Mouse (Mus musculus) heart, adult 2 months (tissue): Measurements from ENCODE around the gene Ghr. TPM values are rescaled to one million over a fixed set of nuclear protein-coding genes. Genes with fewer than 3 reads are reported as not detected.

Experiments used
- DNase-seq, 2 experiments: peaks; one replicate each; pipeline ENCODE4 v3.0.0; 2021
- H3K27ac ChIP-seq: fragments of 200-600 bp; 2 replicates; pipeline ENCODE4 v1.8.1; 2022
- H3K27me3 ChIP-seq: fragments of 200-500 bp; 2 replicates; pipeline ENCODE4 v1.6.1; 2012; ENCODE audit warnings: mild to moderate bottlenecking, low read length, inconsistent platforms, mixed read lengths; ENCODE audit not compliant: control insufficient read depth, insufficient read depth
- H3K36me3 ChIP-seq: fragments of 200-500 bp; 2 replicates; pipeline ENCODE4 v1.6.1; 2012; ENCODE audit warnings: low read length, inconsistent platforms; ENCODE audit not compliant: control insufficient read depth, insufficient read depth
- H3K4me1 ChIP-seq: fragments of 200-500 bp; 2 replicates; pipeline ENCODE4 v1.6.1; 2011; ENCODE audit warnings: low read length; ENCODE audit not compliant: control insufficient read depth, insufficient read depth
- H3K4me3 ChIP-seq: fragments of 200-600 bp; 2 replicates; pipeline ENCODE4 v1.8.1; 2022
- H3K79me2 ChIP-seq: fragments of 200-500 bp; replicated peaks from 2 replicates; pipeline ENCODE4 v1.6.1; 2012; ENCODE audit warnings: mild to moderate bottlenecking, inconsistent platforms, low read length, moderate library complexity, mixed read lengths; ENCODE audit not compliant: control insufficient read depth, insufficient read depth
- H3K9ac ChIP-seq: fragments of 200-500 bp; 2 replicates; pipeline ENCODE4 v1.6.1; 2012; ENCODE audit warnings: low read depth, mild to moderate bottlenecking, control low read depth, inconsistent platforms, low read length, mixed read lengths
- CTCF ChIP-seq: fragments of 200-600 bp; IDR thresholded peaks from 2 replicates; pipeline ENCODE4 v1.8.1; 2022; ENCODE audit warnings: antibody characterized with exemption, mild to moderate bottlenecking, moderate library complexity
- EP300 ChIP-seq: fragments of 200-500 bp; IDR thresholded peaks from 2 replicates; pipeline ENCODE4 v1.6.1; 2011; ENCODE audit warnings: low read depth, low read length, control low read depth; ENCODE audit not compliant: insufficient read depth
- POLR2A ChIP-seq: fragments of 200-500 bp; IDR thresholded peaks from 2 replicates; pipeline ENCODE4 v1.6.1; 2011; ENCODE audit warnings: mild to moderate bottlenecking, low read depth, low read length, control low read depth; ENCODE audit not compliant: insufficient read depth
- WGBS: fragments of 180-500 bp; shearing (Covaris S2); methylation state at CpG from one replicate; pipeline ENCODE4 v1.1.7; 2018; 5-methylcytosine and 5-hydroxymethylcytosine counted together
- intact Hi-C: fragments of 180-260 bp; cut with DNase I; formaldehyde crosslinking; loops from one replicate; pipeline ENCODE4 v1.15.1; 2025
- polyA plus RNA-seq: library from polyadenylated mRNA; depleted of rRNA; stranded (reverse); fragments of >200 nt; gene quantifications from 2 replicates; pipeline ENCODE4 v1.2.3, GENCODE M21; 2012
- total RNA-seq, 2 experiments: library from RNA; stranded (reverse); gene quantifications; 2 replicates each; pipeline ENCODE4 v1.2.3; 2021

Ghr gene
- total and polyA plus RNA-seq, 3 experiments: 46.1 to 161 (median 160) TPM

DNA sequence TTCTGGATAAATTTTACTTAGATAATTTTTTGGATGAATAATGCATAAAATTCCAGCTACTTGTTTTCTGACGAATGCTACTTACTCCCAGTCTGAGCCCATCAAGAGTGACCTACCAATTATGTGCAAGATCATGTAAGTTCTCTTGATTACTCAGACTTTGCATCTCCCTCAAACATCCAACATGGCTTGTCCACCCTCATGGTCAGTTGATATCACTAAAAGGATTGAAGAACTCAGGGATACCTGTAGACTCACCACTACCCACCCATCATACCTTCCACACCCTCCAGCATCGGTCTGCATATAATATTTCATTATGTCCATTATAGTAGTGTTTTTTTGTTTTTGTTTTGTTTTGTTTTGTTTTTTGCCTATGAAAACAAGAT lies 18.8 kb upstream of the Ghr start:
- Histone ChIP-seq H3K79me2 (no peaks in the 10 kb centered on the region), H3K4me1 (no peaks in the 10 kb centered on the region), H3K4me3 (no peak overlapping the region), H3K9ac (no peak overlapping the region), H3K27ac (no peak overlapping the region), H3K27me3 (no peaks in the 10 kb centered on the region), H3K36me3 (no peaks in the 10 kb centered on the region)
- DNase-seq: no peak
- TF ChIP-seq POLR2A: no peak
- no peak for TF ChIP-seq EP300
- no peak for TF ChIP-seq CTCF
- WGBS: 87% methylated on average over 2 of the region's 2 CpGs
- intact Hi-C loops: no loop called here

DNA sequence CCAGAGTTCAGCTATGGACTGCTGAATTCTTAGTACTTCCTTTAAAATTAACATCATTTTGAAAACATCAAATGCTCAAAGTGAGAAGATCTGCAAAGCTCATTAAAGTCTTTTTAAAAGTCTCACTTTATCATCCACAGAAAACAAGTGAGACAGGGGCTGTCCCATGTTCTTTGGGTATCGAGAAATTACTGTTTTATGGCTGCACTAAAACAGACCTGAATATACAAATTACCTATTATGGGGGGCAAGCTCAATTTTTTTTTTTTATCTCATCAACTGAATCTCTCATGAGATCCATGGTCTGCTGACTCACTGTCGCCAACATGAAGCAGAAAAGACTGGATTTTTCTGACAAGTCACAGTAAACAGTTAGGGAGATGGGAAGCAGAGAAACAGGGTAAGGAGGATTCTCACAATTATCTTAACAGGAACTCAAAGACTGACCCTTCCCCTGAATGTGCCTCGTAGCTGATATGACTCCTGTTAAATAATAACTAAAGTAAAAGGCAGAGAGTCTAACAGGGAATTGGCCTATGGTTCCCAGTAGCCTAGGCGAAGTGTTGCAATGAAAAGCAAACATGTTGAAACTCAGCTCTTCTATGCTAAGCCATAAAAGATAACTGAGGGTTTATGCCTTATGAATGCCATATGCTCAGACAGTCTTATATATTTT lies 18.3 kb upstream of the Ghr start:
- 67% methylated on average over 4 of the region's 4 CpGs for WGBS
- TF ChIP-seq POLR2A: no peak
- no peak for TF ChIP-seq EP300
- no peak for TF ChIP-seq CTCF
- Histone ChIP-seq H3K79me2 (no peaks in the 10 kb centered on the region), H3K36me3 (no peaks in the 10 kb centered on the region), H3K9ac (no peak overlapping the region), H3K27me3 (no peaks in the 10 kb centered on the region), H3K27ac (no peak overlapping the region), H3K4me3 (no peak overlapping the region), H3K4me1 (no peaks in the 10 kb centered on the region)
- intact Hi-C loops: no loop called here
- DNase-seq: no peak

GRCm38 (mm10) chr15:3587879-3588278 lies 4.6 kb upstream of the Ghr start:
- no peaks in the 10 kb centered on the region for H3K27me3 ChIP-seq
- no peak overlapping the region for H3K9ac ChIP-seq
- WGBS: 83% methylated on average over 2 of the region's 2 CpGs
- no peak overlapping the region for H3K4me3 ChIP-seq
- no peak for DNase-seq
- intact Hi-C loops: no loop called here
- no peaks in the 10 kb centered on the region for H3K36me3 ChIP-seq
- H3K79me2 ChIP-seq: no peaks in the 10 kb centered on the region
- TF ChIP-seq CTCF (no peak), POLR2A (no peak), EP300 (no peak)
- H3K4me1 ChIP-seq: no peaks in the 10 kb centered on the region
- no peak overlapping the region for H3K27ac ChIP-seq

DNA sequence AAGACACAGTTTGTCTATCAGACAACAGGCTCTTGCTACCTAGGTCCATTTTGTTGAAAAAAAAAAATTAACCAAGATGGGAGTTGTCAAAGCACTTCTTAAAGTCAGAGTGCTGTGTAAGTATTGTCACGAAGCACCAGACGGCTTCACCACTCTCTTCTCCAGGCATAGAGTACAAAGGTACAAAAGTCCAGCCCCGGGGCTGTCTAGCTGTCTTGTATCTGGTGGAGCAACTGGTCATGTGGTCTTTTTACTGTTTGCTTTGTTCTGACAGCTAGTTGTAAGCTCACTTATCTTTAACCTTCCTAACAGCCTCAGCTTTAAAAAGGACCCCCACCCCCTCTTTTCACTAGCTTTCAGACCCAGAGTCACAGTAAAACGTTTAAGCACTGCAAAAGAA lies 1.1 kb upstream of the Ghr start:
- intact Hi-C loops: loop anchor here (5.0 kb wide), 4 partner anchors 77 to 377 kb away; no protein-coding TSS in a partner anchor
- no peak overlapping the region for H3K4me3 ChIP-seq
- no peak overlapping the region for H3K27ac ChIP-seq
- no peaks in the 10 kb centered on the region for H3K4me1 ChIP-seq
- no peak for DNase-seq
- WGBS: 60% methylated on average over 4 of the region's 4 CpGs
- TF ChIP-seq CTCF: no peak
- no peak for TF ChIP-seq EP300
- no peak for TF ChIP-seq POLR2A
- H3K79me2 ChIP-seq: no peaks in the 10 kb centered on the region
- no peaks in the 10 kb centered on the region for H3K27me3 ChIP-seq
- H3K9ac ChIP-seq: no peak overlapping the region
- peaks cover 10% of the 10 kb centered on the region for H3K36me3 ChIP-seq

GRCm38 (mm10) chr15:3581861-3582806 lies 1.2 kb downstream of the Ghr start:
- DNase-seq: peak; percentile 78 to 79
- under 1% methylated on average over 34 of the region's 34 CpGs for WGBS
- Histone ChIP-seq H3K27ac (peak overlapping the region; percentile 98), H3K4me3 (peak overlapping the region; percentile 97), H3K4me1 (peaks cover 2% of the 10 kb centered on the region), H3K27me3 (no peaks in the 10 kb centered on the region), H3K36me3 (peaks cover 21% of the 10 kb centered on the region), H3K79me2 (no peaks in the 10 kb centered on the region), H3K9ac (peak overlapping the region; percentile 77)
- intact Hi-C loops: loop anchor here (2.0 to 5.0 kb wide), 6 partner anchors 75 to 375 kb away; no protein-coding TSS in a partner anchor
- no peak for TF ChIP-seq EP300
- TF ChIP-seq POLR2A: no peak; the same call in 1 of the 2 replicates
- TF ChIP-seq CTCF: no peak
